12 mouse cellular contexts compared by ENCODE assay signal in genomic region chr9:57351277-57351676, GRCm38 (mm10).
A peak's percentile ranks its signal among the peaks of the same experiment; 100 is the strongest.
DNase-seq lines count a peak whose midpoint lies in the region; ATAC-seq and TF ChIP-seq lines count a peak whose summit lies in the region.
"Had no signal": no experiment of that assay in that cellular context is flagged by ENCODE, and none has a peak within 500 bp of the region (broad histone marks: within the 10 kb centered on the region; RNA-seq: fewer than 3 reads in every experiment).

No protein-coding gene starts in this region.

- no peak for DNase-seq in gastrocnemius, adult 2 months
- no peak for DNase-seq in gastrocnemius, postnatal 25 days
- no peak for DNase-seq in midbrain, postnatal 0 days (ENCODE audit: low spot score)
- no peak for DNase-seq in midbrain, embryonic 10.5 days (ENCODE audit: low spot score)
- DNase-seq in c-Kit-negative CD71-positive TER-119-positive erythroid progenitor cells, embryonic 14.5 days (ENCODE audit: low read depth, low spot score), result peak; percentile 45
- DNase-seq in splenic B cell, adult 2 months (ENCODE audit: low read depth, low spot score), result peak; percentile 60
- no peak for DNase-seq in urinary bladder, adult 2 months (ENCODE audit: low spot score)
- DNase-seq: gastrocnemius, postnatal 36 days had no signal

- no peaks in the 10 kb centered on the region for H3K9me3 ChIP-seq in midbrain, postnatal 0 days (ENCODE audit: low read length)
- no peaks in the 10 kb centered on the region for H3K9me3 ChIP-seq in midbrain, embryonic 10.5 days (replicated peaks)
- H3K9me3 ChIP-seq: forebrain, embryonic 12.5 days; G1E had no signal

- H3K4me1 ChIP-seq in midbrain, postnatal 0 days (ENCODE audit: insufficient read depth, low read length), result no peaks in the 10 kb centered on the region
- no peaks in the 10 kb centered on the region for H3K4me1 ChIP-seq in midbrain, embryonic 10.5 days
- H3K4me1 ChIP-seq: forebrain, embryonic 12.5 days had no signal

- H3K36me3 ChIP-seq in midbrain, postnatal 0 days (ENCODE audit: insufficient read depth, low read length), result no peaks in the 10 kb centered on the region
- H3K36me3 ChIP-seq in midbrain, embryonic 10.5 days, result no peaks in the 10 kb centered on the region
- no peaks in the 10 kb centered on the region for H3K36me3 ChIP-seq in splenic B cell, adult 2 months (ENCODE audit: control insufficient read depth, insufficient read depth, low read length, poor library complexity, severe bottlenecking)
- H3K36me3 ChIP-seq: forebrain, embryonic 12.5 days; G1E had no signal

- no peak overlapping the region for H3K4me2 ChIP-seq in midbrain, postnatal 0 days (ENCODE audit: low read depth, low read length, poor library complexity, severe bottlenecking)
- H3K4me2 ChIP-seq: forebrain, embryonic 12.5 days; midbrain, embryonic 11.5 days had no signal

- no peak overlapping the region for H3K27ac ChIP-seq in gastrocnemius, adult 2 months
- no peak overlapping the region for H3K27ac ChIP-seq in midbrain, postnatal 0 days (ENCODE audit: low read depth, low read length)
- no peak overlapping the region for H3K27ac ChIP-seq in midbrain, embryonic 10.5 days (replicated peaks)
- H3K27ac ChIP-seq: forebrain, embryonic 12.5 days had no signal

- TF ChIP-seq CTCF in gastrocnemius, adult 2 months (IDR thresholded peaks at IDR 0.05), result peak; percentile 56
- peak; percentile 25; the same call in 1 of the 2 replicates for TF ChIP-seq CTCF in midbrain, postnatal 0 days (IDR thresholded peaks at IDR 0.05)

- no peak for ATAC-seq in midbrain, postnatal 0 days (ENCODE audit: low FRiP score)
- no peak for ATAC-seq in activated CD4-positive, CD25-positive, alpha-beta regulatory T cell, adult 4 months

- WGBS in midbrain, postnatal 0 days, result 50% methylated on average over 2 of the region's 2 CpGs
- WGBS in midbrain, embryonic 10.5 days, result 55% methylated on average over 2 of the region's 2 CpGs

- intact Hi-C loops in gastrocnemius, adult 2 months (cut with DNase I), result loop anchor here (2.0 kb wide), 1 partner anchor 92 kb away; no protein-coding TSS in a partner anchor

- no peak overlapping the region for H3K9ac ChIP-seq in midbrain, postnatal 0 days (replicated peaks; ENCODE audit: low read length, poor library complexity, severe bottlenecking)
- H3K9ac ChIP-seq: forebrain, embryonic 12.5 days had no signal

- no peak overlapping the region for H3K4me3 ChIP-seq in gastrocnemius, adult 2 months
- H3K4me3 ChIP-seq in midbrain, postnatal 0 days (ENCODE audit: low read depth, low read length), result no peak overlapping the region
- H3K4me3 ChIP-seq in midbrain, embryonic 10.5 days, result no peak overlapping the region
- H3K4me3 ChIP-seq: forebrain, embryonic 12.5 days had no signal

- no peaks in the 10 kb centered on the region for H3K27me3 ChIP-seq in midbrain, postnatal 0 days (ENCODE audit: insufficient read depth, low read length)
- H3K27me3 ChIP-seq in midbrain, embryonic 10.5 days (ENCODE audit: low read depth, poor library complexity, severe bottlenecking), result no peaks in the 10 kb centered on the region
- H3K27me3 ChIP-seq in splenic B cell, adult 2 months (ENCODE audit: control insufficient read depth, insufficient read depth, low read length, poor library complexity, severe bottlenecking), result no peaks in the 10 kb centered on the region
- H3K27me3 ChIP-seq: forebrain, embryonic 12.5 days had no signal

Comparison
In these comparisons a context has a peak if more than half of its experiments do, and no peak if none do; other contexts are left out.
1. DNase-seq: peak in c-Kit-negative CD71-positive TER-119-positive erythroid progenitor cells, embryonic 14.5 days (single experiment) and splenic B cell, adult 2 months (single experiment); none in gastrocnemius, adult 2 months (single experiment), gastrocnemius, postnatal 25 days (single experiment), midbrain, postnatal 0 days (single experiment), midbrain, embryonic 10.5 days (single experiment) and urinary bladder, adult 2 months (single experiment).